Mouse (Mus musculus) hindbrain, embryonic 11.5 days (tissue): Measurements from ENCODE around the gene Kras. TPM values are rescaled to one million over a fixed set of nuclear protein-coding genes. Genes with fewer than 3 reads are reported as not detected.

Experiments
- ATAC-seq: fragments of 200-750 bp; cut with Nextera tagmentation; 2 replicates; pipeline ENCODE4 v1.8.0; 2017; ENCODE audit warnings: mild to moderate bottlenecking, moderate TSS enrichment, moderate library complexity; ENCODE audit not compliant: low FRiP score
- DNase-seq: peaks from one replicate; pipeline ENCODE4 v3.0.0-alpha.2; 2015; ENCODE audit warnings: low spot score
- H3K27ac ChIP-seq: fragments of 300-500 bp; sonication (generic); 2 replicates; pipeline ENCODE4 v1.5.1; 2014; ENCODE audit warnings: mild to moderate bottlenecking, low read depth, low read length
- H3K27me3 ChIP-seq: fragments of 300-500 bp; sonication (generic); 2 replicates; pipeline ENCODE4 v1.6.1; 2014; ENCODE audit warnings: mild to moderate bottlenecking, low read length, moderate library complexity, mixed read lengths; ENCODE audit not compliant: control insufficient read depth, insufficient read depth
- H3K36me3 ChIP-seq: fragments of 300-500 bp; sonication (generic); 2 replicates; pipeline ENCODE4 v1.6.1; 2014; ENCODE audit warnings: mild to moderate bottlenecking, low read length, moderate library complexity, mixed read lengths; ENCODE audit not compliant: control insufficient read depth, insufficient read depth
- H3K4me1 ChIP-seq: fragments of 300-500 bp; sonication (generic); replicated peaks from 2 replicates; pipeline ENCODE4 v1.6.1; 2014; ENCODE audit warnings: low read length, mixed read lengths; ENCODE audit not compliant: control insufficient read depth, insufficient read depth
- H3K4me2 ChIP-seq: fragments of 300-500 bp; sonication (generic); replicated peaks from 2 replicates; pipeline ENCODE4 v1.6.1; 2014; ENCODE audit warnings: mild to moderate bottlenecking, low read depth, low read length
- H3K4me3 ChIP-seq: fragments of 300-500 bp; sonication (generic); 2 replicates; pipeline ENCODE4 v1.5.1; 2014; ENCODE audit warnings: low read depth, low read length
- H3K9ac ChIP-seq: fragments of 300-500 bp; sonication (generic); 2 replicates; pipeline ENCODE4 v1.6.1; 2014; ENCODE audit warnings: low read depth, low read length
- H3K9me3 ChIP-seq: fragments of 300-500 bp; sonication (generic); 2 replicates; pipeline ENCODE4 v1.6.1; 2016; ENCODE audit warnings: low read length; ENCODE audit not compliant: control insufficient read depth
- WGBS: fragments of 180-500 bp; shearing (Covaris S2); extraction: QIAGEN DNeasy Blood & Tissue Kit; methylation state at CpG from one replicate; pipeline ENCODE4 v1.1.7; 2014; 5-methylcytosine and 5-hydroxymethylcytosine counted together
- polyA plus RNA-seq: library from polyadenylated mRNA; unstranded; fragments of >200 nt; fragmentation: Nextera tagmentation; extraction: Ambion mirVana; gene quantifications from 2 replicates; pipeline ENCODE4 v1.2.1, GENCODE M21; 2014

The Kras gene
- polyA plus RNA-seq, 1 experiment from 2014 or later: 129 TPM

DNA sequence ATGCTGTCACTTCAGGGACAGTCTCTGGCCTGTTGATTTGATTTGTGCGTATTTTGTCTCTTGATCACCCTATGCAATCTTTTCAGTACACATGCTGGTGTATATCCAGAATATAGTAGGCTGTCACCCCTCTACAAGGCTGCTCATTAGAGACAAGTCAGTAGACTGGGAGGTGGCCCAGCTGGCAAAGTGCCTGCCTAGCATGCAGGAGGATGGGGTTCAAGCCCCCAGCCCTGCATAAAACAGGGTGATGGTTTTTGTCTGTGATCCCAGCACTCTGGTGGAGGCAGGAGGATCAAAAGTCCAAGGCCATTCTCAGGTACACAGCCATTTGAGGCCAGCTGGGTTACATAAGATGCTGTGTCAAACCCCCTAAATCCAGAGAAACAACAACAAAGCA is 63.9 kb downstream of the Kras start:
- H3K9ac ChIP-seq: no peak overlapping the region
- DNase-seq: no peak
- 92% methylated on average over 1 of the region's 1 CpGs for WGBS
- no peak overlapping the region for H3K4me3 ChIP-seq
- no peak overlapping the region for H3K4me2 ChIP-seq
- ATAC-seq: no peak
- H3K9me3 ChIP-seq: no peaks in the 10 kb centered on the region
- H3K27me3 ChIP-seq: no peaks in the 10 kb centered on the region
- H3K27ac ChIP-seq: no peak overlapping the region
- no peaks in the 10 kb centered on the region for H3K36me3 ChIP-seq
- H3K4me1 ChIP-seq: no peaks in the 10 kb centered on the region

DNA sequence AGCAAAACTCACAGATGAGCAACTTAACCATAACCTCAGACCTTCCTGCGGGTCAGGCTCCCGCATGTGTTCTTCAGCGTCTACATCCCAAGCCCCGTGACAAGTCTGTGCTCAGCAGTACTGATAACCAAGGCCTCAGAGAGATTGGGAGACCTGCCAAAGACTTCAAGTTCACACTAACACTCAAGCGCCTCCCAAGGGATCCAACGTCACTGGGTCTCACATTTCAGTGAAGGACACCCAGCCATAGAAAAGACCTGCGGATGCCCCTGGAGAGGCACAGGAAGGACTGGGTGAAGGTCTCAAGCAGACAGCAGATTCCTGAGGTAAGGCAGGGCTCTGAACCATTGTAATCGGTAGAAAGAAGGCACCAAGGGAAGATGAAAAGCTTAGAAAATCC is 68.0 kb downstream of the Kras start:
- no peak overlapping the region for H3K4me2 ChIP-seq
- H3K27me3 ChIP-seq: no peaks in the 10 kb centered on the region
- ATAC-seq: no peak
- WGBS: 75% methylated on average over 8 of the region's 8 CpGs
- no peak for DNase-seq
- H3K9me3 ChIP-seq: no peaks in the 10 kb centered on the region
- H3K4me1 ChIP-seq: no peaks in the 10 kb centered on the region
- no peak overlapping the region for H3K9ac ChIP-seq
- no peak overlapping the region for H3K27ac ChIP-seq
- H3K36me3 ChIP-seq: no peaks in the 10 kb centered on the region
- H3K4me3 ChIP-seq: no peak overlapping the region

DNA sequence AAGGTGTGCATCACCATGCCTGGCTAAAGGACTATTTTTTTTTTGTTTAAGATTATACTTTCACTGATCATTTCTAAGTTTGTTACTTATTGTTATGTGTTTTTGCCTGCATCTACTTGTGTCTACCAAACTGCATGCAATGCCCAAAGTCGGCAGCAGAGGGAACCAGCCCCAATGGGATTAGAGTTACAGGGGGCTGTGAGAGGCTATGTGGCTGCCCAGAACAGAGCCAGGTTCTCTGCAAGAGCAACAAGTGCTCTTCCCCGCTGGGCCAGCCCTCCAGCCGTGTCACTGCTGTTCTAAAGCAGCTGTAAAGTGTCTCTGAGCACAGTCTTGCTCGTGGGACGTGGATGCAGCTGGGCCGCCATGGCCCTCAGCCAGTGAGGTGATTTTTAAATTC is 70.4 kb downstream of the Kras start:
- no peak overlapping the region for H3K4me2 ChIP-seq
- H3K4me1 ChIP-seq: 0 out of 2 replicates have a peak, but pooled peaks cover 2% of the 10 kb centered on the region
- H3K36me3 ChIP-seq: no peaks in the 10 kb centered on the region
- H3K27ac ChIP-seq: no peak overlapping the region
- no peak overlapping the region for H3K9ac ChIP-seq
- no peaks in the 10 kb centered on the region; the same call in 1 of the 2 replicates for H3K27me3 ChIP-seq
- 23% methylated on average over 6 of the region's 6 CpGs for WGBS
- no peaks in the 10 kb centered on the region for H3K9me3 ChIP-seq
- DNase-seq (peak; percentile 78), ATAC-seq (no peak)
- no peak overlapping the region for H3K4me3 ChIP-seq

DNA sequence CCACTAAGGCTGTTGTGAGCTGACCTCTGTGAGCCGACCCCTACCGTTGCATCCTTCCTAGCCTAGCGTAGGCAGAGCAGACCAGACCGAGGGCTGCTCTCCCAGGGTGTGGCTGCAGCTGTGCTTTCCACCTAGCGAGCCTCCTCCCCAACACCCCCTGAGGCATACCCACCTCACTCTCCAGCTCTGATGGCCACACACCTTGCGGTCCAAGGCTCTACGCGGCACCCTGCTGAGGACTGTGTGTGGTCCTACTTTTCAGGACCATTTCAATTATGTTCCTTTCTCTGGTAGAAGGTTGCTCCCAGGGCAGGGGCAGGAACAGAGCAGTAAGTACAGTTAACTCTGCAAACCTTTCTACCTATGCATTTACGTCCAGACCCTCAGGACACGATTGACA is 73.6 kb downstream of the Kras start:
- H3K27me3 ChIP-seq: no peaks in the 10 kb centered on the region; the same call in 1 of the 2 replicates
- H3K9ac ChIP-seq: no peak overlapping the region
- WGBS: 47% methylated on average over 10 of the region's 10 CpGs
- H3K9me3 ChIP-seq: no peaks in the 10 kb centered on the region
- DNase-seq: no peak
- H3K4me1 ChIP-seq: 0 out of 2 replicates have a peak, but pooled peaks cover 5% of the 10 kb centered on the region
- H3K36me3 ChIP-seq: no peaks in the 10 kb centered on the region
- no peak overlapping the region for H3K4me3 ChIP-seq
- H3K4me2 ChIP-seq: no peak overlapping the region
- no peak for ATAC-seq
- H3K27ac ChIP-seq: no peak overlapping the region

DNA sequence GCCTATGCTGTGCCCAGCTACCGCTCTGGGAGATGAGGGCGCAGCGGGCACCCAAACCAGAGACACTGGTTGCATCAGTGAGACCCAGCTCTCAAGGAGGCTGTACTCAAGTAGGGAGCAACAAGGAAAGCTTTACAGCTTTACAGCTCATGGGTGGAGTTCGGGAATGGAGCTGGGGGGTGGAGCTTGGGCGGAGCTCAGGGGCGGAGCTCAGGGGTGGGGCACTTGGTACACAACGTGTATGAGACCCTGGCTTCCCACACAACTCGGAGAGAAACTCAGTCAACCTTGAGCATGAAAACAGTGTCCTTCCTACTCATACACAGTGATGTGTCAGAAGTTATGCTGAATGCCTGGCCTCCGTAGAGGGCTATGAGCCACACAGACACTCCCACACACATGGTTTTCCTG is 74.5 kb downstream of the Kras start:
- DNase-seq (no peak), ATAC-seq (no peak)
- no peaks in the 10 kb centered on the region for H3K9me3 ChIP-seq
- H3K4me3 ChIP-seq: no peak overlapping the region
- H3K4me2 ChIP-seq: no peak overlapping the region
- H3K9ac ChIP-seq: no peak overlapping the region
- WGBS: 38% methylated on average over 9 of the region's 9 CpGs
- 0 out of 2 replicates have a peak, but pooled peaks cover 5% of the 10 kb centered on the region for H3K4me1 ChIP-seq
- no peaks in the 10 kb centered on the region; the same call in 1 of the 2 replicates for H3K27me3 ChIP-seq
- no peaks in the 10 kb centered on the region for H3K36me3 ChIP-seq
- H3K27ac ChIP-seq: no peak overlapping the region

DNA sequence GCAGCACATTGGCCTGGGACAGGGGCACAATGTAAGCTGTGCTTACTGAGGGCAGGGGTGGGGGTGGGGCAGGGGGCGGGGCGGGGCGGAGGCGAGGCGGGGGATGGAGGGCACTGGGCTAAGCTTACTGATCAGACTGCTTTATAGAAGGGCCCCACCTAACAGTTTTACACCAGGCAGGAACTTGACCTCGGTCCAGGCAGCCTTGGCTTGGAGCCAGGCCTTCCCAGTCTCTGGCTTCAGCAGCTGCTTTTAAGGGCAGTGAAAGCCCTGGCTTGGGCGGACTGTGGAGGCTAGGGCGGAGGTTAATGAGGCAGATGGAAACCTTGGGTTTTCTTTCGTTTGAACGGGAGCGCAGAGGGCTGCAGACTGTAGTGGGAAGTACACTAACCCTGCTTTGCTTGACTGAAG is 76.3 kb downstream of the Kras start:
- 0 out of 2 replicates have a peak overlapping the region, but pooled peaks have one; percentile 6 for H3K4me2 ChIP-seq
- H3K27ac ChIP-seq: no peak overlapping the region
- no peak overlapping the region for H3K4me3 ChIP-seq
- peak; percentile 69; the same call in 1 of the 2 replicates for ATAC-seq
- 0 out of 2 replicates have a peak, but pooled peaks cover 5% of the 10 kb centered on the region for H3K4me1 ChIP-seq
- peak; percentile 60 for DNase-seq
- no peaks in the 10 kb centered on the region for H3K9me3 ChIP-seq
- no peak overlapping the region for H3K9ac ChIP-seq
- H3K36me3 ChIP-seq: no peaks in the 10 kb centered on the region
- 3% methylated on average over 9 of the region's 11 CpGs for WGBS
- no peaks in the 10 kb centered on the region; the same call in 1 of the 2 replicates for H3K27me3 ChIP-seq

DNA sequence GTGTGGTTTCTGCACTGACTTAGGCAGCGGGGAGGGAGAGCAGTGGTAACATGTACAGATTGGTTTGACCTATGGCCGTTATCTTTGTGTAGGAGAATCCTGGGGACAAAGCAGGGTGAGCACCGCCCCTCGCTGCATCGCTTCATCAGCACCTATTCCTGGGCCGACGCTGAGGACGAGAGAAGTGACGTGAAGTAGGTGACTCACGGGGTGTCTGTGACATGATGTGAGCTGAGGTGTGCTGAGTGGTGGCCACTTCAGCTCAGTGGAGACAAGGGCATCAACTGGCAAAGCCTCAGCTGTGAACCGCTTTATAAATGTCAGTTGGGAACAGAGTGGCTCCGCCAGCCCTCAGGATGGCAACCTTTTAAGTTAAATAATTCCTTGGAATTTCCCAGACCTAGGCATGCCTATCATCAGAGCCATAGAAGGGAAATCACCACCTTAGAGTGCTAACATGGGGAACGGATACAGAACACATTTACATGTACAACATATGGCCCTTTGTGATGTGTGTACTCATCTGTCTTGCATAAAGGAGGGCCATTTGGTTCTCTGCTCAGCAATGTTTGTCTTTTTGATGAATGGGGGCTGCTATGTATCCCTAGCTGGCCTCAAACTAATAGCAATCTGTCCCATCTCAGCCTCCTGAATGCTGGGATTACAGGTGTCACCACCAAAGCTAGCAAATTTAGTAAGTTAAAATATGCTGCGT is 78.0 kb downstream of the Kras start:
- Histone ChIP-seq H3K9me3 (no peaks in the 10 kb centered on the region), H3K27ac (no peak overlapping the region), H3K36me3 (no peaks in the 10 kb centered on the region), H3K4me1 (0 out of 2 replicates have a peak, but pooled peaks cover 5% of the 10 kb centered on the region), H3K27me3 (no peaks in the 10 kb centered on the region; the same call in 1 of the 2 replicates), H3K9ac (no peak overlapping the region), H3K4me2 (no peak overlapping the region), H3K4me3 (no peak overlapping the region)
- WGBS: 72% methylated on average over 14 of the region's 14 CpGs
- ATAC-seq (no peak), DNase-seq (no peak)
